31 mouse cellular contexts compared by ENCODE assay signal in genomic region chr7:145310526-145310925, GRCm38 (mm10). TPM values are rescaled to one million over a fixed set of nuclear protein-coding genes. Genes with fewer than 3 reads are reported as not detected.
"Had no signal": no experiment of that assay in that cellular context is flagged by ENCODE, and none has a peak within 500 bp of the region (broad histone marks: within the 10 kb centered on the region; RNA-seq: fewer than 3 reads in every experiment).

No protein-coding gene starts in this region.

- H3K4me2 ChIP-seq: heart, embryonic 12.5 days; hindbrain, embryonic 12.5 days; hindbrain, embryonic 14.5 days; limb, embryonic 13.5 days; limb, embryonic 15.5 days; liver, embryonic 12.5 days had no signal

- H3K9ac ChIP-seq: heart, embryonic 12.5 days; hindbrain, embryonic 12.5 days; hindbrain, embryonic 14.5 days; limb, embryonic 13.5 days; limb, embryonic 15.5 days; liver, embryonic 12.5 days; liver, embryonic 14.5 days had no signal

- H3K4me1 ChIP-seq: hindbrain, embryonic 12.5 days; limb, embryonic 13.5 days; limb, embryonic 15.5 days; liver, embryonic 12.5 days had no signal

- DNase-seq: gastrocnemius, adult 2 months; gastrocnemius, postnatal 10 days; gastrocnemius, postnatal 25 days; heart, adult 18-20 months; heart, postnatal 10 days; heart, postnatal 4 days; kidney, adult 11 months; kidney, adult 2 months; layer of hippocampus, adult 9-11 months; layer of hippocampus, postnatal 36 days; left cerebral cortex, postnatal 4 days; lung, adult 18-20 months had no signal

- ATAC-seq: hindbrain, embryonic 16.5 days; inflammation-experienced regulatory T-cells, adult 6 months; liver, embryonic 12.5 days had no signal

- H3K27me3 ChIP-seq: hindbrain, embryonic 12.5 days; limb, embryonic 13.5 days; limb, embryonic 15.5 days had no signal

- H3K27ac ChIP-seq: gastrocnemius, adult 2 months; heart, embryonic 10.5 days; hindbrain, embryonic 12.5 days; hindbrain, embryonic 14.5 days; kidney, postnatal 0 days; limb, embryonic 13.5 days; limb, embryonic 15.5 days; liver, embryonic 12.5 days; liver, embryonic 14.5 days had no signal

- H3K4me3 ChIP-seq: gastrocnemius, adult 2 months; heart, embryonic 10.5 days; heart, embryonic 12.5 days; hindbrain, embryonic 10.5 days; hindbrain, embryonic 12.5 days; limb, embryonic 13.5 days; limb, embryonic 15.5 days; liver, embryonic 12.5 days had no signal

- H3K36me3 ChIP-seq: heart, embryonic 10.5 days; heart, embryonic 12.5 days; hindbrain, embryonic 10.5 days; hindbrain, embryonic 12.5 days; limb, embryonic 13.5 days; limb, embryonic 15.5 days; liver, embryonic 12.5 days had no signal

- H3K9me3 ChIP-seq: heart, embryonic 10.5 days; heart, embryonic 12.5 days; hindbrain, embryonic 10.5 days; hindbrain, embryonic 12.5 days; limb, embryonic 13.5 days; limb, embryonic 15.5 days; liver, embryonic 12.5 days had no signal

RNA-seq across cellular contexts. Expression of gene Mrgprd, which starts 4.1 kb away (rescaled TPM):
- polyA plus RNA-seq: frontal cortex, adult 2 months; heart, embryonic 10.5 days; heart, embryonic 12.5 days; heart, embryonic 14.5 days; heart, embryonic 16.5 days; hindbrain, embryonic 10.5 days; hindbrain, embryonic 12.5 days; hindbrain, embryonic 14.5 days; inflammation-experienced regulatory T-cells, adult 6 months; kidney, adult 2 months; kidney, postnatal 0 days; large intestine, adult 2 months; limb, embryonic 11.5 days; limb, embryonic 13.5 days; limb, embryonic 15.5 days; liver, adult 2 months; liver, embryonic 12.5 days; liver, embryonic 14.5 days; liver, embryonic 16.5 days had no signal

RNA-seq across cellular contexts. Expression of gene Mrgprf, which starts 9.9 kb away (rescaled TPM):
- polyA plus RNA-seq: inflammation-experienced regulatory T-cells, adult 6 months; liver, embryonic 12.5 days had no signal
